Mouse (Mus musculus): ENCODE measurements around the gene Tmem94. TPM values are rescaled to one million over a fixed set of nuclear protein-coding genes. Genes with fewer than 3 reads are reported as not detected.

The Tmem94 gene
- total RNA-seq, 2 experiments from 2014 or later, result 51.9 to 57.3 TPM

DNA sequence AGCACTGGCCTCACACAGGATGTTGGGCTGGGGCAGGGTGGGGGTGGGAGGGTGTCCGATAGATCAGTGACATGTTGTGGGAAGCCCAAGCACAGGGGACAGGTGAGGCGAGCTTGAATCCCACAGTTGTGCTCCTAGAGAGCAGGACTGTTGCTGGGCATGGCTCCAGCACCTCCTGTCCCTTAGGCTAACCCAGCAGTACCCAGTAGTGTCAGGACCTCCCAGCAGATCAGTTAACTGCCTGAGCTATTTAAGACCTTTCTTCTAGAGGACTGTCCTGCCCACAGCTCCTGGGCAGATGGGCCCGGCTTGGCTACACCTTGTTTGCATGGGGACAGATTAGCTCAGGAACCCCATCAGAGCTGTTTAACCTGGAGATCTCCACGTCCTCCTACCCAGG lies 63.8 kb downstream of the Tmem94 start:
- no peak for DNase-seq (ENCODE audit: low spot score in 2 of 2)

DNA sequence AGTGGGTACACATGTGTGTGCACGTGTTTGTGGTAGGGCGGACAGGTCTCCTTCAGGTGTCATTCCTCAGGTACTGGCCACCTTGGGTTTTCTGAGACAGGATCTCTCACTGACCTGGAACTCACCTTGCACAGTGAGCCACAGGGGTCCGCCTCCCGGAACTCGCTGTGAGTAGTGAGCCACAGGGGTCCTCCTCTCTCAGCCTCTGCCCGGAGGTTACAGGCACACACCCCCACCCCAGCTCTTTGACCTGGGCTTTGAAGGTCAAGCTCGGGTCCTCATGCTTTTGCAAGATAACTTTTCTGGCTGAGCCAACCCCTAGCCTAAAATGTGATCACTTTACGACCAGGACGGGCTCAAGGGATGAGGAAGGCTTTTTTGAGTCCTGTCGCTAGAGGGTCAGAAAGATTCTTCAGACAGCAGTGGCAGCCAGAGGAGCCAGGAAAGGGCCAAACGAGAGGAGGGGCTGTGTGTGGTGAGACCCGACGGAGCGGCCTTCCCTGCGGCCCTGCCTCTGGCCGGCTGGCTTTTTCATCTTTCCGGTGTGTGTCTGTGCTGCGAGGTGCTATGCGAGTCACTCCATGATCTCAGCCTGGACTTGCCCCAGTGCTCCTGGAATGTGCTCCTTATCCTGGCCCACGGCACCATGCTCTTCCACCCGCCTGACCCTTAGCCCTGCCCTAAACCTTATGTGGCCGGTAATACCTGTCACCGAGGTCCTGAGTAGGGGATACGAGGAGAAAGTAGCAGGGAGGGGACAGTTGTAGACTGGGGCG lies 65.5 kb downstream of the Tmem94 start:
- no peak for DNase-seq (ENCODE audit: low spot score in 2 of 2)

DNA sequence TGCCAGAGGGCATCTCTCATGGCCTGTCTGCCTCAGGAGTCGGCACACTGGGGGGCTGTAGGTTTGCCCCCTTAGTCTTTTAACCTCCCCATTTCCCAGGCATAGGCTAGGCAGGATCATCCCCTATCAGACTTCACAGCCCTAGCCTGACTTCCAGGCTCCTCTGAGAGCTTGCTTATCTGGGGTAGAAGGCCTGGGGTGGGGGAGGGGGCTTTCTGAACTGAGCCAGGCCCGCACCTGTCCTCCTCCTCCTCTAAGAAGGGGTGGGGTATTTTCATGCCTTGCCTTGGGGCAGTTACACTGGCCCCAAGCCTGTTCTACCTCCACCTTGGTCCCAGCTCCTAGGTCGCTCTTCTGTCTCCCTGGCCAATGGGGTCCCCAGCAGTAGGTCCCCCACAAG lies 66.3 kb downstream of the Tmem94 start:
- DNase-seq (ENCODE audit: low spot score in 2 of 2), result no peak

DNA sequence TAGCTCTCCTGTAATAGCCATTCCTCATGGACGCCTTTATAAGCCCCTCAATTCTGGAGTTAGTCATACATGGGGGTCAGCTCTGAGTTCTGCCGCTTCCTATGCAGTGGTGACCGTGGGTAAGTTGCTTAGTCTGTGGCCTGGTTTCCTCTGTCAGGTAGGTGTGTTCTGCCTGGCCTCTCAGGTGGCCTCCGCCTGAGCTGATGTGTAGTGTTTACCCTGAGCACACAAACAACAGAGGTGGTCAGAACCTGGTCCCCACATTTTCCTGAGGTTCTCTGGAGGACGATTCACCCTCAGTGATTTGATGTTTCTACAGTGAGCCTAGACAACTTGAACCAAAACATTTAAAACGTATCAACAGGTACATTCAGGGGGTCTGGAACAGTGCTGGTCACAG lies 66.8 kb downstream of the Tmem94 start:
- DNase-seq (ENCODE audit: low spot score in 2 of 2), result no peak

DNA sequence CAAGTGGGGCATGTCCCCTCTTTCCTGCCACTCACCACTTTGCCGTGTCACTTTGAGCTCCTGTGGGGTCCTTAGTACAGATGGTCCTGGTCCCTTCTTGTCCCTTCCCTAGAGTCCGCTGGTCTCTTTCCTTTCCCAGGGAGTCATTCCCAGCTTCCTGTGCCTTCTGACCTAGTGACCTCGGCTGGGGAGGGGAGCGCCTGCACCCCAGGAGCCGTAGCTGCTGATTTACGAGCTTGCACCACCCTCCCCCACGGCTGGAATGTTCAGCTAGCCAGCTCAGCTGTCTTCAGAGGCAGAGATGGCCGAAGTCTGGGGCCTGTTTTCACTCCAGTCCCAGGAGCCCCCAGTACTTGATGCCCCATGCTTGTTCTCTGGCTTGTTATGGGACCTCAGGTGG lies 67.3 kb downstream of the Tmem94 start:
- DNase-seq (ENCODE audit: low spot score in 2 of 2), result no peak

DNA sequence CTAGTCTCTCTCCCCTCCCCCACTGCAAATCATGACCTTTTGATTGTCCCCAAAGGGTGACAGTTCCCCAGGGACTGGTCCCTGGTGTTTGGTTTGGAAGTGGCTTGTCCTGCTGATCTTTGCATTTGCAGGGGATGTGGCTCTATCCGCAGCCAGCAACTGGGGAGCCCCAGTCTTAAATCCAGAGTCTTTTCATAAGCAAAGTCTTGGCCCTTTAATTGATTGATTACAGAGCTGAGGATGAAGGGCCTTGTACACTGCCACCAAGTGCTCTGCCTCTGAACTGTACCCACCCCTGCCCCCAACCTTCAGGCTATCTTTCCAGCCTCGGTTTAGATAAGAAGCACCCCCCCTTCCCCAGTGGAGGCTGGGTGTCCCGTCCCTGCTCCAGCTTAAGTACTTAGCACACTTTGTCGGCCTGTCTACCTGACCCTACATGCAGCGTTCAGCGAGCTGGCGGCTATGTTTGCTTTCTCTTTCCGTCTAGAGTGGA lies 67.8 kb downstream of the Tmem94 start:
- DNase-seq (ENCODE audit: low spot score in 2 of 2), result no peak

DNA sequence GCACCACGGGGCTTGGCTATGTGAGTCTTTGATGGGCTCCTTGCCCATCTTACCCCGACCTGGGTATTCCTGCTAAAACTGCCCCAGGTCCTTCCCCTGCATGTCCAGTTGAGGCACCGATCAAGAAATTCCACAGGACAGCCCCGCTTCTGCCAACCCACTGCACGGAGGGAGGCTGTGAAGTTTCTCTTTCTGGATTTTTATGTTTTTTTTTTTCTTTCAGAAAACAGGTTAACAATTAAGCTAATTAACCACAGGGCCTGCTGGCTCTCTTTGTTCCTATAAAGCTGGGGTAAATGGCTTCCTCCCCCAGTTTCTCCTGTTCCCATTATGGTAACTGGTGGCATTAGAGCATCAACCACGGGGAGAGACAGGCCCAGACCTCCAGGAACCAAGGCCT lies 68.8 kb downstream of the Tmem94 start:
- no peak for DNase-seq (ENCODE audit: low spot score in 2 of 2)

DNA sequence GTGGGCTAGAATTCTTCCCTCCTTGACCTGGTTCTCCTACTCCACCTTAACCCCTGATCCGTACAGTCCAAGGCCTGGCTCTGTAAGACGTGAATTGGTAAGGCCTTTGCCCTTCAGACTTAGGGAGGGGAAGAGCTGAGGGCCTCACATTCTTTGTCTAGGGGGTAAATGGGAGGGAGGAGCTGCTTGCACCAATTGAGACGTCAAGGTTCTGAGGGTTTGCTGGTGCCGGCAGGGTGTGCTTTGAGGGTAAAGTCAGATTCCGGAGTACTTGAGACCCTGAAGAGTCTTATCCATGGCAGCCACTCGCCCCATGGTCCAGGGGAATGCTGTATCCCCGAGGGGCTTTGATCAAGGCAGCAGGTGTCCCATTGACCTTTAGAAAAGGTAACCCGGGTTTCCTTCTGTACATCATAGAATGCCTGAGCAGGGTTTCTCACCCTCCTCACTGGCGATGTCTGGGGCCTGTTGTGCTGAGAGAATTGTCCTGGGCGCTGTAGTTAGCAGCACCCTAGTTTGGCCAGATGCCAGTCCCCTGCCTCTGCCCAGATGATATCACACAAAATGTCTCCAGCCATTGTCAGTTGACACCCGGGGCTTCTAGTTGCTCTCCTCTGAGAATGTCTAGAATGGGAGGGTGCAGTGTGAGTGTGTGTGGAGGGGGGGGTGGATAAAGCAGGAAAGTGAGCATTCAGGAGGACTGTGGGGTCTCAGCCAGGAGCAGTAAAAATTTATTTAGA lies 71.6 kb downstream of the Tmem94 start:
- DNase-seq (ENCODE audit: low spot score in 2 of 2), result no peak

DNA sequence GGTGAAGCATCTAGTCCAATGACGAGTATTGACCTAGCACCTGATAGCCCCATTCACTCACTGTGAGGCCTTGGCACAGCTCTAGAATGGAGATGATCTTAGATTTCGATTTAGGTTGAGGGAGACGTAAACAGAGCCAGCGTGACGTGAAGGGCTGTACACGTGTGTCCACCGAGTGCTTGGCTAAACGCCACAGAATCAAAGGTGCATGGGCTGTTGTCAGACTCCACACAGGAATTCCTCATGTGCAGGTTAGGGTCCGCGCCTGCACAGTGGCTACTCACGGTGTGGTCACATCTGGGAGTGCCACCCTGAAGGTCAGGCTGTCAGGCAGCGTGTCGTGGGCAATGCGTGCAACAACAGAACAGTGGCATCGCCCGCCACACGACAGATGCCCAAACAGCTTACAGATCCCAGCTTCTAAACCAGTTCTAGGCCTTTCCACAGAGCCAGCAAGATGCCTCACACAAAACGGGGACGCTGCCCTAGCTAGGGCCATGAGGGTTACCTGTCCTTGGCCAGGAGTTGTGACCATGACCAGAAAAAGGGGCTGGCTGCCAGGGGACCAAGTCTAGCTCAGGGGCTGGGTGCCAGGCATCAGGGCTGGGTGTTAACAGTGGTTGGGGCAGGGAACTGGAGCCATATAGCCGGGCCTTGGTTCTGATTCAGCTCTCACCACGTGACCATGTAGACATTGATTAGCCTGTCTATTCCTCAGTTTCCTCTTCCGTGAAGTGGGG lies 72.5 kb downstream of the Tmem94 start:
- no peak for DNase-seq (ENCODE audit: low spot score in 2 of 2)

DNA sequence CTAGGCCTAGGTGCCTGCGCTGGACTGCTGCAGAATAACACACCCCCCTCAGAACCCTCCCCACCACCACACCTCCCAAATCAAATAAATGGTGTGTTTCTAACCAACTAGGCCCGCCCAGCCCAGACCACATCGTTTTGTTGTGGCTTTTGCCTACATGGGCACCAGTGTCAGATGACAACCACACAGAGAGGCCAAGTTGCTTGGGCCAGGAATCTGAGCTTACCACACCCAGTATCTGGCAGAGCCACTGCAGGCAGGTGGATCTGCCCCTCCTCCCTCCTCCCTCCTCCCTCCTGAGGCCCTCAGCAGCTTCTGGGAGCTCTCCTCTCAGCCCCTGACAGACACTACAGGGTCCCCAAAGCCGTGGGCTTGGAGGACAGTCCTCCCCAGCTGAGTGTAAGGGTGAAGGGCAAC lies 73.7 kb downstream of the Tmem94 start:
- no peak for DNase-seq (ENCODE audit: low spot score in 2 of 2)

DNA sequence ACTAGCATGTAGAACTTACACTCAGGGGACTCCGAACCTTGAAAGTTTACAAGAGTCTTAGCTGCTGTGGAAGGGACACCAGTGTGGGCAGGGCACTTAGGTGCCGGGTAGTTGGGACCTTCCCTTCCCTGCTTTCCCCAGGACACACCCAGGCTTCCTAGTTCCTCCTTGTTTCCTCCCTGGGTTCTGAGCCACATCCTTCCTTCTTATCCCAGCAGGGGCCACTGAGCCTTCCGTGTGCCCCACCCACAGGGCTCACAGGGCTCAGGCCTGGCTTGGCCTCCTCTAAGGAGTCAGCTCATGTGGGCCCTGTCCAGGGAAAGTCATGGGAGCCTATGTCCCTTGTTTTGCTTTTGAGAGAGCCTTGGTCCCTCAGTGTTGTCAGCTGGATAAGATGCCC lies 74.5 kb downstream of the Tmem94 start:
- no peak for DNase-seq (ENCODE audit: low spot score in 2 of 2)

DNA sequence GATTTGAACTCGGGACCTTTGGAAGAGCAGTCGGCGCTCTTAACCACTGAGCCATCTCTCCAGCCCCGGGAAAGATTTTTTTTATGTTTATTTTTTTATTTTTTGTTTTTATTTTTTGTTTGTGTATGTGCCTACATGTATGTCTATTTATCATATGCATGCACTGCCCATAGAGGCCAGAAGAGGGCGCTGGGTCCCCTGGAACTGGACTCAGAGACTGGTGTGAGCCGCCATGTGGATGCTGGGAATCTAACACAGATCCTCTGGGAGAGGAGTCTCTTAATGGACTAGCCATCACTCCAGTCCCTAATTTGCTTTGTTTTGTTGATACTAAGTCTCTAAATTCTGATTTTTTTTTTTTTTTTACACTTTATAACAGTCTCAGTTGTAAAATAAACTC lies 75.8 kb downstream of the Tmem94 start:
- no peak for DNase-seq (ENCODE audit: low spot score in 2 of 2)

DNA sequence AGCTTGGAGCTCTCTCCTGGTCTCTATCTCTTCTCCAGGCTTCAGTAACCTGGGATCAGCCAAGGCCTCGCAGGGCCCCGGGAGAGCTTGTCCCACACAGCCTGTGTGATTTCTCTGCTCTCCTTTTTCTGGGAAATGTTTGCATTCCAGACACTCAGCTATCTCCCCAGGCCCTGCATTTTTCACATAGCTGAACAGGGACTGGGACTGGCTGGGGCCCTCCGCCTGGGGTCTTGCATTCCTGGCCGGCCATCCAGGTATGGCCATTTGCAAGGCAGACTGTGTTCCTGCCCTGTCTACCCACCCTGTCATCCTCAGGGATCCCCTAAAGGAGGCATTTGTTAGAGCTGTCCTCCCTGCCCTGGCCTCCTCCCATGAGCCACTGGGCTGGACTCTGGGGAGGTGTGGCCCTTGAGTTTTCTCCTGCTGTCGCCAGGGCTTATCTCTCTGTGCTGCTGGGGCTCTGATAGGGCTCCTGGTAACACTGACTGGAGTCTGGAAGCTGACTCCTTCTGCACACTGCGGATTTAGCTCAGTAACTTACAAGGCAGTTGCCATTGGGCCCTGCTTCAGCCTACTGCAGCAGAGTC lies 76.8 kb downstream of the Tmem94 start:
- no peak for DNase-seq (ENCODE audit: low spot score in 2 of 2)

DNA sequence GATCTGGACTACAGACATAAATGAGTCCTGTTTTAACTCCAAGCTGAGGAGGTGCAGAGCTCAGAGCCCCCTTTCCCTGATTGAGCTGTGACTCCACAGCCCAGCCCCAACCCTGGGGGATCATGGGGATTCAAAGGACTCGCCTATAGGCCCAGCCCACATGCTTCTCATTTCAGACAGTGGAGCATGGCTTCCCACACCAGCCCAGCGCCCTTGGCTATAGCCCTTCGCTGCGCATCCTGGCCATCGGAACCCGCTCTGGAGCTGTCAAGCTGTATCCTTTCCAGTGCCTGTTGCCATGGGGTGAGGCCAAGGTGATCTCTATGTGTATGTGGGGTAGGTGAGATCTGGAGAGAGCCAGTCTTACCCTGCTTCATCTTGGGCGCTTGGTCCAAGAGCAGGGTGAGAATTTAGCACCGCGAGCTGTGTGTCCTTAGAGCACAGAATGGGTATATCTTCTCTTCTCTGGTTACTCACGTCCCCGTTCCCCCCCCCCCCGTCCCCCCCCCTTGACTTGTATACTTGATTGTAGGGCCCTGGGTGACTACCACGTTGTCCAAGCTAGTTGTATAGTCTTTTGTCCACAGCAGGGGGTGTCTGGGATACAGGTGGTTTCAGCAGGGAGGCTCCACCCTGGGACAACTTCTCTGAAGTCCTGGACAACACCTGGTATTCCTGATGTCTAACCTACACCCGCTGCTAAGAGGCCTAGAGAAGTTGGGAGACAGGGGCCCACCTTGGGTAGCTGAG lies 78.1 kb downstream of the Tmem94 start:
- no peak for DNase-seq (ENCODE audit: low spot score in 2 of 2)

DNA sequence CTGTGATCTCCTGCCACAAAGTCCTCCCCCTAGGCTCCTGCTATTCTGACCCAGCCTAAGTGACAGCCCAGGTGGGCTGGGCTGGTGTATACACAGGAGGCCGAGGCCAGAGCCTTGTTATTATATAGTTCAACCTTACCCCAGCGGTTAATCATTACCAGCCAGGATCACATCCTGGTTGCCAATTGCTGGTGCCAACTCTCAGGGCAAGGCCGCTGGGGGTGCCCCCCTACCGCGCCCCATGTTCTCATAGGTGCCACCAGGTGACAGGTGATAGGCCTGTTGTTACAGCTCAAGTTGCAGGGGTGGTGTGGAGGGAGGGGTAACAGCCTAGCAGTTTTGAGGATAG lies 78.6 kb downstream of the Tmem94 start:
- DNase-seq (ENCODE audit: low spot score in 2 of 2), result no peak

DNA sequence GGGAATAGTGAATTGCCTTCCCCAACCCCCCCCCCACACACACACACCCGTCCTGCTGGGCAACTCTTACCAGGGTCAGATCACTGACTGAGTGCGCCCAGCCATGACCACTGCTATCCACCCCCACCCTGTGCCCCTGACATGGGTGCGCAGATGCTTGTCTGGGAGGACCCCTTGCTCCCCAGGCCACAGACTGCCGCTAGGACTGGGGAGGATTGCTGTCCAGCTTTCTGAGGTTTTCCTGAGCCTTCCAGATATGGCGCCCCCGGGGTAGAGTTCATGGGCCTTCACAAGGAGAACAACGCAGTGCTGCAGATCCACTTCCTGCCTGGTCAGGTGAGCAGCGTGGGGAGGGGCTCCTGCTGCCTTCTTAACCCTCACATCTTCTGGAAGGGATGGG lies 79.0 kb downstream of the Tmem94 start:
- no peak for DNase-seq (ENCODE audit: low spot score in 2 of 2)

DNA sequence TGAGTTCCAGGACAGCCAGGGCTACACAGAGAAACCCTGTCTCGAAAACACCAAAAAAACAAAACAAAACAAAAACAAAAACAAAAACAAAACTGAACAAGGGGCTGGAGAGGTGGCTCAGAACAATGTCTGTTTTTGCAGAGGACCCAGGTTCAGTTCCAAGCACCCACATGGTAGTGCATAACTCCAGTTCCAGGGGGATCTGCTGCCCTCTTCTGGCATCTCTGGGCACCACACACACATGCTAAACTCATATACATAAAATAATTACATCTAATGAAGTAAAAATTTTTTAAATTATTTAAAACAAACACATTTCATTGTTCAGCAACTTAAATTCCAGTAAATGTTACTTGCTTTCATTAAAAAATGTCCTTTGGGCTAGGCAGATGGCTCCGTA lies 80.6 kb downstream of the Tmem94 start:
- no peak for DNase-seq (ENCODE audit: low spot score in 2 of 2)

All from gastrocnemius, postnatal 4 days (tissue).